Mouse (Mus musculus) gastrocnemius, postnatal 36 days (tissue): ENCODE data around the gene Nos3. TPM values are rescaled to one million over a fixed set of nuclear protein-coding genes. Genes with fewer than 3 reads are reported as not detected.

Source experiments
- DNase-seq, 2 experiments: peaks; one replicate each; pipeline ENCODE4 v3.0.0; 2022
- intact Hi-C: fragments of 180-260 bp; cut with DNase I; formaldehyde crosslinking; loops from one replicate; pipeline ENCODE4 v1.15.1; 2025
- long read RNA-seq, 2 experiments: library from polyadenylated mRNA; stranded (forward); transcript quantifications; one replicate each; pipeline ENCODE4 v2.0.0; 2021
- total RNA-seq, 2 experiments: library from RNA; stranded (reverse); gene quantifications; 2 replicates each; pipeline ENCODE4 v1.2.3; 2021

The Nos3 gene
- 1 to 10 TPM; 4.9 to 5.4 TPM for total RNA-seq
- long read RNA-seq, experiment 1, full-length matches to known transcripts: 3 of 7 reads
- long read RNA-seq, experiment 1, partial matches to known transcripts: 3 of 7 reads
- long read RNA-seq, experiment 1, other reads (novel, unspliced or antisense): 1 of 7 reads
- long read RNA-seq, experiment 2, full-length matches to known transcripts: 1 of 6 reads
- long read RNA-seq, experiment 2, partial matches to known transcripts: 1 of 6 reads
- long read RNA-seq, experiment 2, other reads (novel, unspliced or antisense): 4 of 6 reads

- intact Hi-C loops: no loop called here
- peak in 1 of 2 experiments; percentile 27 for DNase-seq
These were observed at the start of gene Nos3 for GRCm38 (mm10) chr5:24364508-24364907. Gene Nos3, plus strand, starts transcription at chr5:24364810.

- no peak for DNase-seq
- intact Hi-C loops: no loop called here
These were observed 44.7 kb upstream of the Nos3 start for GRCm38 (mm10) chr5:24319776-24320466.

GRCm38 (mm10) chr5:24320467-24320813, 44.2 kb upstream of the Nos3 start:
- DNase-seq: no peak
- intact Hi-C loops: no loop called here

- intact Hi-C loops: no loop called here
These were observed 43.7 kb upstream of the Nos3 start for GRCm38 (mm10) chr5:24320894-24321293.

GRCm38 (mm10) chr5:24321711-24322682, 42.6 kb upstream of the Nos3 start:
- intact Hi-C loops: no loop called here
- DNase-seq: no peak

More at GRCm38 (mm10) chr5:24320894-24321293, 43.7 kb upstream of the Nos3 start:
- no peak for DNase-seq

- DNase-seq: no peak
- intact Hi-C loops: no loop called here
These were observed 39.4 kb upstream of the Nos3 start for GRCm38 (mm10) chr5:24325251-24325650.

- DNase-seq: no peak
- intact Hi-C loops: no loop called here
These were observed 38.3 kb upstream of the Nos3 start for GRCm38 (mm10) chr5:24326166-24326841.

- intact Hi-C loops: no loop called here
- DNase-seq: no peak
These were observed 37.7 kb upstream of the Nos3 start for GRCm38 (mm10) chr5:24326842-24327417.

- no peak for DNase-seq
- intact Hi-C loops: no loop called here
These were observed 35.8 kb upstream of the Nos3 start for GRCm38 (mm10) chr5:24328813-24329211.

- intact Hi-C loops: no loop called here
- DNase-seq: peak; percentile 45 to 75
These were observed 35.2 kb upstream of the Nos3 start for GRCm38 (mm10) chr5:24329212-24329964.

- DNase-seq: no peak
- intact Hi-C loops: no loop called here
These were observed 34.7 kb upstream of the Nos3 start for GRCm38 (mm10) chr5:24329965-24330298.

GRCm38 (mm10) chr5:24332401-24332800, 32.2 kb upstream of the Nos3 start:
- intact Hi-C loops: no loop called here
- DNase-seq: no peak

GRCm38 (mm10) chr5:24334749-24335148, 29.9 kb upstream of the Nos3 start:
- intact Hi-C loops: no loop called here

GRCm38 (mm10) chr5:24335888-24336511, 28.6 kb upstream of the Nos3 start:
- no peak for DNase-seq
- intact Hi-C loops: no loop called here

More at GRCm38 (mm10) chr5:24334749-24335148, 29.9 kb upstream of the Nos3 start:
- DNase-seq: no peak

- intact Hi-C loops: no loop called here
- DNase-seq: no peak
These were observed 27.2 kb upstream of the Nos3 start for GRCm38 (mm10) chr5:24337366-24337765.

GRCm38 (mm10) chr5:24337821-24338220, 26.8 kb upstream of the Nos3 start:
- no peak for DNase-seq
- intact Hi-C loops: loop anchor here (2.0 kb wide), 1 partner anchor 21 kb away; no protein-coding TSS in a partner anchor

GRCm38 (mm10) chr5:24342205-24342963, 22.2 kb upstream of the Nos3 start:
- no peak for DNase-seq
- intact Hi-C loops: no loop called here

- intact Hi-C loops: no loop called here
- DNase-seq: no peak
These were observed 21.6 kb upstream of the Nos3 start for GRCm38 (mm10) chr5:24342966-24343365.
